Comparison of ENCODE assay signal across 31 mouse cellular contexts in genomic region chr15:7639444-7639843, GRCm38 (mm10).
DNase-seq lines count a peak whose midpoint lies in the region; ATAC-seq lines count a peak whose summit lies in the region.
"Had no signal": no experiment of that assay in that cellular context is flagged by ENCODE, and none has a peak within 500 bp of the region (broad histone marks: within the 10 kb centered on the region; RNA-seq: fewer than 3 reads in every experiment).

No protein-coding gene starts in this region.

- H3K4me2 ChIP-seq in limb, embryonic 15.5 days, result no peak overlapping the region
- no peak overlapping the region for H3K4me2 ChIP-seq in stomach, embryonic 15.5 days
- H3K4me2 ChIP-seq: embryonic facial prominence, embryonic 12.5 days; forebrain, embryonic 15.5 days; heart, embryonic 11.5 days; hindbrain, embryonic 13.5 days had no signal

- WGBS in limb, embryonic 15.5 days, result 69% methylated on average over 6 of the region's 6 CpGs
- 91% methylated on average over 6 of the region's 6 CpGs for WGBS in limb, embryonic 10.5 days
- 56% methylated on average over 6 of the region's 6 CpGs for WGBS in stomach, embryonic 15.5 days

- no peaks in the 10 kb centered on the region for H3K27me3 ChIP-seq in limb, embryonic 15.5 days
- no peaks in the 10 kb centered on the region for H3K27me3 ChIP-seq in limb, embryonic 10.5 days (ENCODE audit: low read depth, poor library complexity, severe bottlenecking)
- H3K27me3 ChIP-seq in stomach, embryonic 15.5 days (replicated peaks), result no peaks in the 10 kb centered on the region
- H3K27me3 ChIP-seq: embryonic facial prominence, embryonic 12.5 days; forebrain, embryonic 15.5 days; hindbrain, embryonic 13.5 days; Patski had no signal

- no peak overlapping the region for H3K4me3 ChIP-seq in limb, embryonic 15.5 days
- no peak overlapping the region for H3K4me3 ChIP-seq in limb, embryonic 10.5 days
- H3K4me3 ChIP-seq in stomach, embryonic 15.5 days (replicated peaks), result no peak overlapping the region
- H3K4me3 ChIP-seq: embryonic facial prominence, embryonic 12.5 days; forebrain, embryonic 15.5 days; gastrocnemius, adult 2 months; hindbrain, embryonic 13.5 days had no signal

- no peaks in the 10 kb centered on the region for H3K36me3 ChIP-seq in limb, embryonic 15.5 days
- H3K36me3 ChIP-seq in limb, embryonic 10.5 days, result no peaks in the 10 kb centered on the region
- H3K36me3 ChIP-seq in stomach, embryonic 15.5 days, result no peaks in the 10 kb centered on the region
- H3K36me3 ChIP-seq: embryonic facial prominence, embryonic 12.5 days; forebrain, embryonic 15.5 days; hindbrain, embryonic 13.5 days had no signal

- DNase-seq in frontal cortex, adult 2 months (ENCODE audit: extremely low spot score in 1 of 2, low spot score in 1 of 2), result peak; percentile 2 to 25
- DNase-seq in frontal cortex, postnatal 25 days (ENCODE audit: low spot score in 2 of 2), result no peak
- no peak for DNase-seq in limb, embryonic 10.5 days (ENCODE audit: low spot score)
- DNase-seq in frontal cortex, postnatal 36 days (ENCODE audit: low spot score in 2 of 2), result peak; percentile 1 to 19
- DNase-seq in thymus, postnatal 14 days, result no peak
- DNase-seq: adrenal gland, postnatal 10 days; cerebellum, adult 11 months; cerebellum, adult 9-10 months; cerebellum, postnatal 36 days; embryo, embryonic 11 days; gastrocnemius, adult 2 months; gastrocnemius, postnatal 36 days; heart, adult 18-20 months; heart, postnatal 4 days; kidney, adult 8-10 months; kidney, postnatal 4 days; liver; lung, adult 2 months; lung, postnatal 10 days; midbrain, embryonic 14.5 days; retina, postnatal 1 day had no signal

- no peaks in the 10 kb centered on the region for H3K9me3 ChIP-seq in limb, embryonic 15.5 days
- H3K9me3 ChIP-seq in limb, embryonic 10.5 days (replicated peaks), result no peaks in the 10 kb centered on the region
- no peaks in the 10 kb centered on the region for H3K9me3 ChIP-seq in stomach, embryonic 15.5 days
- H3K9me3 ChIP-seq: embryonic facial prominence, embryonic 12.5 days; forebrain, embryonic 15.5 days; hindbrain, embryonic 13.5 days had no signal

- no peak for ATAC-seq in limb, embryonic 15.5 days (ENCODE audit: insufficient number of reproducible peaks, low FRiP score, low TSS enrichment, low read depth)
- ATAC-seq in stomach, embryonic 15.5 days (ENCODE audit: insufficient read depth, low FRiP score, low read depth), result no peak
- ATAC-seq: forebrain, embryonic 15.5 days; Patski had no signal

- H3K9ac ChIP-seq in limb, embryonic 15.5 days, result no peak overlapping the region
- no peak overlapping the region for H3K9ac ChIP-seq in stomach, embryonic 15.5 days
- H3K9ac ChIP-seq: embryonic facial prominence, embryonic 12.5 days; forebrain, embryonic 15.5 days; hindbrain, embryonic 13.5 days; liver, embryonic 14.5 days had no signal

- H3K4me1 ChIP-seq in limb, embryonic 15.5 days, result peaks cover 3% of the 10 kb centered on the region; the same call in 1 of the 2 replicates
- H3K4me1 ChIP-seq in limb, embryonic 10.5 days, result peaks cover 13% of the 10 kb centered on the region; the same call in 1 of the 2 replicates
- 0 out of 2 replicates have a peak, but pooled peaks cover 2% of the 10 kb centered on the region for H3K4me1 ChIP-seq in stomach, embryonic 15.5 days
- H3K4me1 ChIP-seq: forebrain, embryonic 15.5 days; hindbrain, embryonic 13.5 days had no signal

- H3K27ac ChIP-seq in limb, embryonic 15.5 days, result 0 out of 2 replicates have a peak overlapping the region, but pooled peaks have one; percentile 27
- H3K27ac ChIP-seq in limb, embryonic 10.5 days, result no peak overlapping the region
- peak overlapping the region; percentile 21; the same call in 1 of the 2 replicates for H3K27ac ChIP-seq in stomach, embryonic 15.5 days
- H3K27ac ChIP-seq: embryonic facial prominence, embryonic 12.5 days; forebrain, embryonic 15.5 days; gastrocnemius, adult 2 months; hindbrain, embryonic 13.5 days; kidney, postnatal 0 days; liver, embryonic 14.5 days; macrophage had no signal

Comparison
In these comparisons a context has a peak if more than half of its experiments do, and no peak if none do; other contexts are left out.
1. DNase-seq: peak in frontal cortex, adult 2 months (2 of 2) and frontal cortex, postnatal 36 days (2 of 2); none in frontal cortex, postnatal 25 days (0 of 2), limb, embryonic 10.5 days (single experiment) and thymus, postnatal 14 days (single experiment).